Mouse (Mus musculus): ENCODE data around the gene Igsf9.

GRCm38 (mm10) chr1:172502145-172503110 lies 20.8 kb downstream of the Igsf9 start:
- TF ChIP-seq POLR2A (IDR thresholded peaks at IDR 0.05; ENCODE audit: insufficient read depth, low read length) (no peak), CTCF (IDR thresholded peaks at IDR 0.05; ENCODE audit: low read depth, low read length) (no peak)
